Mouse (Mus musculus) frontal cortex, postnatal 10 days (tissue): ENCODE results near the gene Vax2.

Experiments used
- DNase-seq, 2 experiments: peaks; one replicate each; pipeline ENCODE4 v3.0.0; 2022; ENCODE audit warnings: low spot score in 2 of 2, mixed read lengths in 1 of 2

The Vax2 gene

GRCm38 (mm10) chr6:83762880-83763431, 51.9 kb downstream of the Vax2 start:
- DNase-seq, result no peak

DNA sequence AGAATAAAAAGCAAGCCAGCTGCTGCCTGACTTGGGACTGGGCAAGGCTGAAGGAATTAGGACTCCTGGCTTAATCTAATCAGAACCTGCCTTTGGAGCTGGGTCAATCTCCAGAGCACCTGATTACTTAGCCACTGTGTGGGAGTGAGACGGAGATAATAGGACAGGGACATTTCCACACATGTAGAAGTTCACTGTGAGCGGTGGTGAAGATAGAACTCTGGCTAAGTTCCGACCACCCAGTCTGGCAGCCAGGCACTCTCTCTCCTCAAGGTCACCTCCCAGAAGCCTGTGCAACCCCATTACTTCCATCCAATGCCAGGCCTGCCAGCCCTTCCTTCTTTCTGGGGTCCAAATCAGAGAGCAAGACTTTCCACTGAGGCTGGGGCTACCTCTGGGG, 55.9 kb downstream of the Vax2 start:
- DNase-seq, result no peak

DNA sequence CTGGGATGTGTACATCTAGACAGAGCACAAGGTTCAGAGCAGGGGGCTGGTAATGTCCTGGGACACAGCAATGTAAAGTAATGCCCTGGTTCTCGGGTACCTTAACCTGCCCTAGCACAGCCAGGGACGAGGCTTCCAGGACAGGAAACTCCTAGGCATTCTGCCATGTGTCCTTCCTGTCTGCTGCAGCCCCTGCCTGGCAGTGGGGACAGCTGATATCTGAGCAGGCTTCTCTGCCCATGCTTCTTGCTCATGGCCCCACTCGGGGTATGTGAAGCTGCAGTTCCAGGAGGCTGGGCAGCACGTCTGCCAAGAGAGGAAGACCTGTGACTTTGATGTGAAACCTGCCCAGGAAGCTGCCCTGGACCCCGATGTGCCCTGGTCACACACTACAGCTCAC, 57.4 kb downstream of the Vax2 start:
- DNase-seq, result no peak

- no peak for DNase-seq
Measured at GRCm38 (mm10) chr6:83774126-83774525, 63.1 kb downstream of the Vax2 start.

- DNase-seq, result no peak
Measured at GRCm38 (mm10) chr6:83774781-83775563, 63.9 kb downstream of the Vax2 start.

- peak; percentile 77 to 87 for DNase-seq
Measured at GRCm38 (mm10) chr6:83775638-83776293, 64.7 kb downstream of the Vax2 start, which contains the start of gene Tex261. Gene Tex261 (minus strand): TSS chr6:83775813.

DNA sequence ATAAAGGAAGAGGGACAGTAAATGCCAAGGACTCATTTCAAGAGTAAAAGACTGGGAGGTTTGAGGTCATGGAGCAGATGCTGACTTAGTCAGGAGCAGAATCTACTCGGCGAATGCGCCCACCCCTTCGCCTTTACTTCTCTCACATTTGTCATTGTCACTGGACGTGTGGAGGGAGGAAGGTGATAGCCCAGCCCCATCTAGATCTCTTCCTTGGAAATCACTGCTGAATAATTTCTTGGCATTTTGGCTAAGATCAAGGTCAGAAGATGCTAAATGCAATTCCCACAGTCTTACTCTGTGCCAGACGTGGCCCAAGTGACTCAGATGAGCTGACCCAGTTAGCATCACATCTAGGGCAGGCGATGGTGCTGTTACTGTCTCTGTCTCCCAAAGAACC, 67.2 kb downstream of the Vax2 start:
- DNase-seq, result no peak

- DNase-seq, result no peak
Measured at GRCm38 (mm10) chr6:83779026-83779425, 68.0 kb downstream of the Vax2 start.

GRCm38 (mm10) chr6:83786426-83786825, 75.4 kb downstream of the Vax2 start:
- DNase-seq, result no peak
